Mouse (Mus musculus) frontal cortex, postnatal 14 days (tissue): ENCODE measurements around the gene Trim11.

Source experiments
- DNase-seq, 2 experiments: peaks; one replicate each; pipeline ENCODE4 v3.0.0; 2022; ENCODE audit warnings: low spot score in 2 of 2

Trim11 gene

GRCm38 (mm10) chr11:59026411-59026810 is 48.5 kb downstream of the Trim11 start:
- no peak for DNase-seq

DNA sequence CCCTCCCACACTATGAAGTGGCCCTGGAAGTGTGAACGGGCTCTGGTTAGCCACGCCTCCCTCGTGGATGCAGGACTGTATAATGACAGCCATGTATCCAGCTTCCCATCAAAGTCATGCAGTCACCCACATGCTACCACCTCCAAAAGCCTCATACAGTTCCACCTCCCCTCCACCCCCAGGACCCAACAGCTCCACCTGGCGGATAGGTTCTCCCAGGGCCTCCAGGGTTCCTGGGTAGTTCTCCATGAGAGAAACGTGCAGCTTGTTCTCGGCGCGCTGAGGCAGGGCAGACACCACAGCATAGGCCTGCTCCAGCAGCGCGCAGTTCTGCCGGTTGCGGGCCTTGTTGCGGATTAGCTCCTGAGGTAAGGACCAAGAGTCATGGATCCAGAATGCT is 51.1 kb downstream of the Trim11 start:
- no peak for DNase-seq
